Mouse (Mus musculus) adrenal gland, adult 8-10 months (tissue): Measurements from ENCODE around the gene Nab2. TPM values are rescaled to one million over a fixed set of nuclear protein-coding genes. Genes with fewer than 3 reads are reported as not detected.

Source experiments
- DNase-seq: peaks from one replicate; pipeline ENCODE4 v3.0.0; 2022
- total RNA-seq, 4 experiments: library from RNA; stranded (reverse); gene quantifications; 2 replicates each; pipeline ENCODE4 v1.2.4; 2022

The Nab2 gene
- total RNA-seq, 4 experiments from 2014 or later = 20.0 to 33.6 (median 26.8) TPM

- DNase-seq = peak; percentile 78
These were observed 24.7 kb downstream of the Nab2 start for GRCm38 (mm10) chr10:127643553-127644238.

- DNase-seq = peak; percentile 84
These were observed 25.4 kb downstream of the Nab2 start, which contains the start of gene Stat6 for GRCm38 (mm10) chr10:127642772-127643552. Stat6 (plus strand) TSS chr10:127642986.

- DNase-seq = peak; percentile 79
These were observed 26.3 kb downstream of the Nab2 start for GRCm38 (mm10) chr10:127641861-127642771.

DNA sequence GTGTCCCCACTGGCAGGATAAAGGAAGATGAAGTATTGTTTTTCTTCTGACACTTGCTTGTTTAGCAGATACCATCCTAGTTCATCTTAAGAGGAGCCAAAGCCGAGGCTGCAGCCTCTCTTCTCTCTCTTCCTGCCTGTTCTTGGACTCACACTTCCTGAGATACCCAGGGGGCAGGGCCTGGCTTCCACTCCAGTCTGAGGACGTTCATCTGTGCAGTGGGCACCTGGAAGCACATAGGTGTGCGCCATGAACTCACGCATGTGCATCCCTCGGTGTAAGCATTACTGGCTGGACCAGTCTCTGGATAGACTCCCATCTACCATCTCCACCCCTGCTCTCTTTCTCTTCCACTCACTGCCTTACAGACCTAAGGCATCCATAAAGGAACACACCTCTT, 27.9 kb downstream of the Nab2 start:
- no peak for DNase-seq

- no peak for DNase-seq
These were observed 35.6 kb downstream of the Nab2 start for GRCm38 (mm10) chr10:127632668-127633271.

- no peak for DNase-seq
These were observed 36.8 kb downstream of the Nab2 start for GRCm38 (mm10) chr10:127631261-127632214.

DNA sequence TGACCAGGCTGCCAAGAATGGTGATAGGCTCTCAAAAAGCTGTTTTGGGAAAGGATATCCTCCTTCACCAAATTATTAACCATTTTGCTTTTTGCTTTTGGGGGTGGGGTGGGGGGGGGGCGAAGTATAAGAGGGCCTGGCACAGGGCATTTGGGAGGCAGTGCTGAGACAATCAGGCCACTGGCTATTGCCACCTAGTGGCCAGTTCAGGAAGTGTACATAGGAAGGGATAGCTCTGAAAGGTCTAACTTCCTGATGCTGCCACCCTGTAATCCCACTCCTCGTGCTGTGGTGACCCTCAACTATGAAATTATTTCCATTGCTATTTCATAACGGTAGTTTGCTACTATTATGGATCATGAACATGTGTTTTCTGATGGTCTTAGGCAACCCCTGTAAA, 41.9 kb downstream of the Nab2 start:
- DNase-seq = no peak

GRCm38 (mm10) chr10:127623439-127624216, 44.7 kb downstream of the Nab2 start:
- no peak for DNase-seq

DNA sequence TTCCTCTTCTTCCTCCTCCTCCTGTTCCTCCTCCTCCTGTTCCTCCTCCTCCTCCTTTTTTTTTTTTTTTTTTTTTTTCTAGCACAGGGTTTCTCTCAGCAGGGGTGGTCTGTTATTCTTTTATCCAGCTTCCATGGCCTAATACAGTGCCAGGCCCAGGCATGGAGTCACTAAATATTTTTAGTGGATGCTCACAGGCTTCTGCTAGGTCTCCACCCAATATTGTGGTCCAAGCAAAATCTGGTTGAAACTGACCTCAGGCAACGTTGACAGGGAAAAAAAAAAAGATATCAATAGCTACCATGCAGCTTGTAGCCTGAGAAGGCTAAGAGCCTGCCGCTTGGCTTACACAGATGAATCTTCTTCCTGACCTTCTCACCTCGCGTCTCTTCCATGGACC, 45.7 kb downstream of the Nab2 start:
- DNase-seq = no peak

GRCm38 (mm10) chr10:127622057-127622392, 46.3 kb downstream of the Nab2 start:
- DNase-seq = peak; percentile 78

DNA sequence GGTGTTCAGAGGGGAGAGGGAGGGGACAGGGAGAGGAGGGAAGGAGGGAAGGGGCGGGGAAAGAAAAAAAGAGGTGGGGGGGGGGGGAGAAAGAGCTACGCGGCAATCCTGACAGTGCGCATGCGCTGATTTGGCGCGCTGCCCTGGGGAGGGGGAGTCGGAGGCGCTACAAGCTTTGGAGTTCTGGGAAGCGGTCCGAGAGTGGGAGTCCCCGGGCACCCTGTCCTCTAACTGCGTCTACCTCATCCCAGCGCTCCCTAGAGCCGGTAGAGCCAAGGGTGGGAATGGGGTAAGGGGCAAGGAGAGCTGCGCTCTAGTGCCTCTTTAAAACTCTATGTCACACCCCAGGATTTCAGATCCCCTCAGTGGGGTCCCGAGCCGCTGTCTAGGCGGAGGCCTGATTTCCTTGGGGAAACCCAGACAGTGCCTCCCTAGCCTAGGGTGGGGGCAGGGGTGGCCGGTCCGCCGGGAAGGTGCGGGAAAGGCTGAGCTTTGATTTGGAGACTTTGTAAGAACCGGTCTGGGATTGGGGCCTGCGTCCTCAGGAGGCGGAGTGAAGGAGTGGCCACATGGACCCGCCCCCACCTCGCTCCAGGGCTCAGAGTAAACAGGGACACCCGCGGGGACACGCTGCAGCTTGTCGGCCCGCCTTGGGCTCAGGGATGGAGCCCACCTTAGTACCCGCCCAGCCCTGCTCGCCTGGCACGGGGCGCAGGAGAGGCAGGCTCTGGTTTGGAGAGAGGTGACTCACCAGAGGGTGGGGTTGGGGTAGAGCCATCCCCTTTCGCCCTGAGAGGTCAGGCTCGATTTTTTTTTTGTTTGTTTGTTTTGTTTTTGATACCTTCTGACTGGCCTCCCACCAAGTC, 46.9 kb downstream of the Nab2 start:
- peak; percentile 94 for DNase-seq

DNA sequence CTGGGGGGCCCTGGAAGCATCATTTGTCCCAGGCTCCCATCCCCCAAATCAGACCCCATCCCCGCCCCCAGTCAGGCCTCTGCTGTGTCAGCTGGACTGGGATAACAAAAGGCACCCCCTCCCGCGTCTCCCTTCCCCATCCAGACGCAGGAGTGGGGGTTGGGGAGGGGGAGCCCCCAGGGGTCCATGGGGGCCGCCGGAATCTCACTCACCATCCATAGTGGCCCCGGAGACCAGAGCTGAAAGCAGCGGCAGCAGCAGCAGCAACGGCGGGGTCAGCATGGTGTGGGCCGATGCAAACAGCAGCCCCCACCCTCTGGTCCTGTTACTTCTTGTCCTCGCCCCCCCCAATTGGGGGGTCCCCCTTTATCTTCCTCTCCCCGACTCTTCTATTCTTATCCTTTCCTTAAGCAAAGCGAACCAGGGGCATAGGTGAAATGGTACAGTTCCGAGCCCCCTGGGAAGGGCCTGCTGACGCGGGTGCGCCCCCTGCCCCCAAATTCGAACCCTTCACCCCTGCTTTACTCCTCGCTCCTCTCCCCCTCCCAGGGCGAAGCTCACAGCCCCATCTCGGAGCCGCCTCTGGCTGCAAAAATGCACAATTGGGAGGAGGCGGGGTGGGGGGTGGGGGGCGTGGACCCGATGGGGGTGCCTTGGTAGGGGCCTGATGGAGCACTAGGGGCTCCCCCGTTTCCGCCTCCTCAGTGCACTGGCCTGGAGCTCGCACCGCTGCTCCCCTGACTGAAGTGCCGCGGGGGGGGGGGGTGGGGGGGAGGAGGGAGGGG, 47.8 kb downstream of the Nab2 start, which contains the start of gene Lrp1:
Gene Lrp1, minus strand, starts transcription at position 743 of the 785 bp plus-strand sequence.
- DNase-seq = no peak

DNA sequence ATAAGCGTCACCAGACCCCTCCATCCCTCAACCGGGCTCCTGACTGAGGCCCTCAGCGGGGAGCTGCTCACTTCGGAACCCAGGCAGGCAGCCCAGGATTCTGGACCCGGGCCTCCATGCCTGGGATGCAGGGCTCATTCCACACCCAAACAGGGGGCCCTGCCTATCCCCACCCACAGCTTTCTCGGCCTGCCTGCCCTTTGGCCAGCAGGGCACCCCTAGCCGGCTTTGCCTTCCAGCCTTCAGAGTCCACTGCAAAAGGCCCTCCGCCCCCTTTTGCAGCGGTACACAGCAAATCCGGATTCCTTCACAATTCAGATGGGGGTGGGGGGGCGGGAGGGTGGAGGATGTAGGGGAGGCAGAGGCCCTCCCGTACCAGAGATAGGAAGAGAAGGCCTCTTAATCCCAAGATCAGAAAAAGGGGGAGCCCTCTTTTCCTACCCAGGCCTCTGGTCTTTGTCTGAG, 48.4 kb downstream of the Nab2 start:
- DNase-seq = no peak

DNA sequence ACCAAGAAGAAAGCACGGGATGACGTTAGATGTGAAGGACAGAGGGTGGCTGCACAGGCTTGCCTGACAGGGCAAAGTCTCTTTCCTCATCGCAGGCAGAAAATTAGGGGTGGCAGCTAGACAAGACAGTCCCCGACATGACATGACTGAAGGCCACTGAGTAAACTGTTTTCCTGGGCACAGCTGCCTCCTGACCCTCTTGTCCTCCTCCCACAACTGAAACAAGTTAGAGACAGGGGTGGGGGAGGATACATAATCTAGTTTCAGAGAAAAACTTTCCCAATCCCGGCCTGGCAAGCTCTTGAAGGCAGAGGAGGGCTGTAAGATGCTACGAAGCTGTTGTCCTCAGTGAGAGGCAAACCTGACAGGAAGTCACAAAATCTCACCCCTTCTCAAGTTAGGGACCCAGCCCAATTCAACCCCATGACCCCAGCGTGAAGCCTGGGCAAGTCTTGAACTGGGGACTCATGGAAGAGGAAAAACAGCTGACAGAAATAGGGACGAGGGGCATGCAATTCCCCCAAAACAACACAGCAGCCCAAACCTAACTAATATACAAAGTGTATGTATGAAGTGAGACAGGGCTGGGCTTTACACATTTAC, 49.1 kb downstream of the Nab2 start:
- DNase-seq = no peak

DNA sequence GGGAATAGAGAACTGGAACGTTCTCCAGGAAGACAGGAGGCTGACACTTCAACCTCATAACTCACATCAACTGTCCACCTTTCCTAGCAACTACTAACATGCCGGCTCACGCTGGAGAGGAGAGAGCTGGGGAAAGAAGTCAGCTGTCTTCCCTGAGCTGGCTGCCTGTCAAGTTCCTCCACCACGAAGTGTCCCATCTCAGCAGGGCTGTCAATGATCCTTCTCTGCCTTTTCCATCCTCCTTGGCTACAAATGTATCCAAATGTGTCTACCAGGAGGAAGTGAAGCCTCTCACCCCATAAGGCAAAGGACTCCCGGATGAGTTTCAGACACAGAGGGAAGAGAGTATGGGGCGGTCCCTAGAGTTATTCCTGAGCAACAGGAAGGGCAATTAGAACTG, 50.2 kb downstream of the Nab2 start:
- no peak for DNase-seq

DNA sequence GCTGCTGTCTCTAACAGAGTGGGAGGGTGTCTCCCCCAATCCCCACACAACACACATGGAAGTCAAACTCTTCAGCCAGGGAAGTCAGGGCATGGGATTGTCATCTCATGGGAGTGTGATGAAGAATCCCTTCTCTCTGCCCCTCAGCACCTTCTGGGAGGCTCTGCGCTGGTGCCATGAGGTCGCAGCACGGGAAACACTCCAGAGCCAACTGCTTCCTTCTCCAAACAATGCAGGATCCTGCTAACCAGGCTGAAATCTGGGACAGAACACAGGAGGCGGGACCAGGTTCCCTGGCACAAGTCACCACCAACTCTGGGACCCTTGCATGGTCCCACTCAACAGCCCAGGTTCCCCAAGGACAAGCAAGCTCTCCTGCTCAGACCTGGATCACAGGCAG, 51.1 kb downstream of the Nab2 start:
- DNase-seq = no peak

DNA sequence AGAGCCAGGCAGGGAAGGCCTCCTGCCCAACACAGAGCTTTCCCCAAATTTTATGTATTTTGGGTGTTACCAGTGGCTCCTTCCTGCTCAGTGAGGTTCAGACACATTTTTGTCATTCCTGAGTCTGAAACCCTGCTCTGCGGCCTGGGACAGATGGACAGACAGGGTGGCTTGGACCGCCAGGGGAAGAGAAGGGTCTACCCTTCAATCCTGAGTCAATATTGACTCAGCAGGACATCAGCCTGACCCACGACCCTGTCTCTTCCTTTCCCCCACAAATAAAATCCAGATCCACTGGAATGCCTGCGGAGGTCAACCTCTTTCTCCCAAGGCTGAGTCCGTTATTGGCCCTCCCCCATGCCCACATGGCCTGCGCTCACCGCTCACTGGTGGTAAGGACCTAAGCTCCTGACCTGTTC, 52.1 kb downstream of the Nab2 start:
- no peak for DNase-seq

GRCm38 (mm10) chr10:127615591-127615990, 52.8 kb downstream of the Nab2 start:
- DNase-seq = no peak
